Mouse (Mus musculus): ENCODE measurements around the gene Phc3.
"Not testable (repeated sequence)": the region's sequence is repeated elsewhere in the genome, so short reads cannot be mapped to it uniquely, and the experiment has no call there.

Gene Phc3

GRCm38 (mm10) chr3:30868625-30869024 is 100.6 kb downstream of the Phc3 start:
- no peak for DNase-seq (ENCODE audit: low spot score)

- DNase-seq (ENCODE audit: low spot score): no peak
Observed at GRCm38 (mm10) chr3:30868176-30868575, 101.0 kb downstream of the Phc3 start.

GRCm38 (mm10) chr3:30864640-30865039 is 104.6 kb downstream of the Phc3 start:
- no peak for DNase-seq (ENCODE audit: low spot score)

- DNase-seq (ENCODE audit: low spot score): no peak
Observed at GRCm38 (mm10) chr3:30863712-30864435, 105.3 kb downstream of the Phc3 start.

GRCm38 (mm10) chr3:30860705-30861104 is 108.5 kb downstream of the Phc3 start:
- DNase-seq (ENCODE audit: low spot score): no peak

- not testable (repeated sequence) for DNase-seq (ENCODE audit: low spot score)
Observed at GRCm38 (mm10) chr3:30859599-30859998, 109.6 kb downstream of the Phc3 start.

GRCm38 (mm10) chr3:30855604-30856458 is 113.4 kb downstream of the Phc3 start, which contains the start of gene Gpr160:
Gene Gpr160, plus strand, starts transcription at chr3:30855950.
- DNase-seq (ENCODE audit: low spot score): peak; percentile 22

GRCm38 (mm10) chr3:30853596-30853995 is 115.6 kb downstream of the Phc3 start:
- no peak for DNase-seq (ENCODE audit: low spot score)

- no peak for DNase-seq (ENCODE audit: low spot score)
Observed at GRCm38 (mm10) chr3:30851422-30851821, 117.8 kb downstream of the Phc3 start.

All from urinary bladder, postnatal 10 days (tissue).